27 mouse cellular contexts compared by ENCODE assay signal in genomic region chr7:143283625-143284024, GRCm38 (mm10).
DNase-seq lines count a peak whose midpoint lies in the region; ATAC-seq and TF ChIP-seq lines count a peak whose summit lies in the region.
"Had no signal": no experiment of that assay in that cellular context is flagged by ENCODE, and none has a peak within 500 bp of the region (broad histone marks: within the 10 kb centered on the region; RNA-seq: fewer than 3 reads in every experiment).

No protein-coding gene starts in this region.

- peaks cover 2% of the 10 kb centered on the region; the same call in 1 of the 2 replicates for H3K79me2 ChIP-seq in heart, adult 2 months (replicated peaks; ENCODE audit: control insufficient read depth, insufficient read depth, low read length)

- H3K4me2 ChIP-seq in heart, embryonic 14.5 days (ENCODE audit: low read length): 0 out of 2 replicates have a peak overlapping the region, but pooled peaks have one; percentile 11
- no peak overlapping the region for H3K4me2 ChIP-seq in lung, embryonic 15.5 days
- H3K4me2 ChIP-seq in neural tube, embryonic 11.5 days (ENCODE audit: low read depth): no peak overlapping the region
- no peak overlapping the region for H3K4me2 ChIP-seq in neural tube, embryonic 15.5 days
- H3K4me2 ChIP-seq: hindbrain, embryonic 12.5 days; intestine, embryonic 15.5 days; liver, embryonic 12.5 days; midbrain, embryonic 13.5 days had no signal

- peak; percentile 64; the same call in 1 of the 2 replicates for ATAC-seq in heart, embryonic 14.5 days (ENCODE audit: insufficient number of reproducible peaks, insufficient read depth, low FRiP score, low read depth)
- peak; percentile 65 for ATAC-seq in lung, embryonic 15.5 days (ENCODE audit: borderline replicate concordance, extremely low read depth, low FRiP score, low TSS enrichment)
- ATAC-seq in neural tube, embryonic 11.5 days (ENCODE audit: insufficient read depth, low FRiP score, low TSS enrichment): no peak
- ATAC-seq in neural tube, embryonic 15.5 days (ENCODE audit: low FRiP score): no peak
- ATAC-seq: forebrain, embryonic 16.5 days; hindbrain, postnatal 0 days; intestine, embryonic 15.5 days; liver, embryonic 12.5 days; liver, postnatal 0 days; midbrain, embryonic 13.5 days had no signal

- H3K9me3 ChIP-seq in heart, embryonic 14.5 days (ENCODE audit: control insufficient read depth, low read length): no peaks in the 10 kb centered on the region
- H3K9me3 ChIP-seq in lung, embryonic 15.5 days: no peaks in the 10 kb centered on the region
- H3K9me3 ChIP-seq in neural tube, embryonic 11.5 days (ENCODE audit: control insufficient read depth, low read length): no peaks in the 10 kb centered on the region
- H3K9me3 ChIP-seq in neural tube, embryonic 15.5 days (replicated peaks): no peaks in the 10 kb centered on the region
- H3K9me3 ChIP-seq: G1E; hindbrain, embryonic 12.5 days; intestine, embryonic 15.5 days; liver, embryonic 12.5 days; midbrain, embryonic 13.5 days had no signal

- 26% methylated on average over 2 of the region's 2 CpGs for WGBS in heart, adult 2 months
- 31% methylated on average over 2 of the region's 2 CpGs for WGBS in heart, embryonic 14.5 days
- WGBS in lung, embryonic 15.5 days: 58% methylated on average over 2 of the region's 2 CpGs
- 87% methylated on average over 2 of the region's 2 CpGs for WGBS in neural tube, embryonic 11.5 days
- WGBS in neural tube, embryonic 15.5 days: 80% methylated on average over 2 of the region's 2 CpGs

- TF ChIP-seq EP300 in heart, adult 2 months (IDR thresholded peaks at IDR 0.05; ENCODE audit: insufficient read depth, low read depth, low read length): no peak

- no peak overlapping the region for H3K27ac ChIP-seq in heart, adult 2 months
- H3K27ac ChIP-seq in heart, embryonic 14.5 days (replicated peaks in 1 of 2; ENCODE audit: control insufficient read depth in 1 of 2, insufficient read depth in 1 of 2, low read depth in 2 of 2, low read length in 2 of 2): peak overlapping the region; percentile 38 to 61
- no peak overlapping the region for H3K27ac ChIP-seq in lung, embryonic 15.5 days
- no peak overlapping the region for H3K27ac ChIP-seq in neural tube, embryonic 11.5 days (ENCODE audit: low read depth, low read length)
- no peak overlapping the region for H3K27ac ChIP-seq in neural tube, embryonic 15.5 days (replicated peaks)
- H3K27ac ChIP-seq: hindbrain, embryonic 12.5 days; hindbrain, postnatal 0 days; intestine, embryonic 15.5 days; liver, embryonic 12.5 days; midbrain, embryonic 13.5 days had no signal

- H3K4me3 ChIP-seq in heart, adult 2 months: no peak overlapping the region
- H3K4me3 ChIP-seq in heart, embryonic 14.5 days (ENCODE audit: control insufficient read depth in 1 of 2, insufficient read depth in 1 of 2, low read depth in 1 of 2, low read length in 2 of 2): no peak overlapping the region
- H3K4me3 ChIP-seq in lung, embryonic 15.5 days: no peak overlapping the region
- H3K4me3 ChIP-seq in neural tube, embryonic 11.5 days (ENCODE audit: low read depth, low read length): no peak overlapping the region
- H3K4me3 ChIP-seq in neural tube, embryonic 15.5 days (replicated peaks): no peak overlapping the region
- H3K4me3 ChIP-seq: erythroblast, embryonic 14.5 days; hindbrain, embryonic 12.5 days; intestine, embryonic 15.5 days; liver, embryonic 12.5 days; midbrain, embryonic 13.5 days had no signal

- intact Hi-C loops in heart, adult 2 months (cut with DNase I): no loop called here

- no peaks in the 10 kb centered on the region for H3K27me3 ChIP-seq in heart, adult 2 months (ENCODE audit: control insufficient read depth, insufficient read depth, low read length)
- no peaks in the 10 kb centered on the region for H3K27me3 ChIP-seq in heart, embryonic 14.5 days (ENCODE audit: control insufficient read depth, insufficient read depth, low read length)
- H3K27me3 ChIP-seq in lung, embryonic 15.5 days: no peaks in the 10 kb centered on the region
- H3K27me3 ChIP-seq in neural tube, embryonic 11.5 days (ENCODE audit: control insufficient read depth, insufficient read depth, low read length): no peaks in the 10 kb centered on the region
- H3K27me3 ChIP-seq in neural tube, embryonic 15.5 days (replicated peaks): no peaks in the 10 kb centered on the region
- H3K27me3 ChIP-seq: hindbrain, embryonic 12.5 days; intestine, embryonic 15.5 days; liver, embryonic 12.5 days; midbrain, embryonic 13.5 days had no signal

- H3K36me3 ChIP-seq in heart, adult 2 months (ENCODE audit: control insufficient read depth, insufficient read depth, low read length): no peaks in the 10 kb centered on the region
- 0 out of 2 replicates have a peak, but pooled peaks cover 2% of the 10 kb centered on the region for H3K36me3 ChIP-seq in heart, embryonic 14.5 days (ENCODE audit: control insufficient read depth, insufficient read depth, low read length)
- H3K36me3 ChIP-seq in lung, embryonic 15.5 days: no peaks in the 10 kb centered on the region
- 0 out of 2 replicates have a peak, but pooled peaks cover 2% of the 10 kb centered on the region for H3K36me3 ChIP-seq in neural tube, embryonic 11.5 days (ENCODE audit: control insufficient read depth, insufficient read depth, low read length)
- no peaks in the 10 kb centered on the region for H3K36me3 ChIP-seq in neural tube, embryonic 15.5 days
- H3K36me3 ChIP-seq: hindbrain, embryonic 12.5 days; intestine, embryonic 15.5 days; midbrain, embryonic 13.5 days had no signal

- peaks cover 3% of the 10 kb centered on the region for H3K4me1 ChIP-seq in heart, adult 2 months (ENCODE audit: control insufficient read depth, insufficient read depth, low read length)
- H3K4me1 ChIP-seq in heart, embryonic 14.5 days (ENCODE audit: control insufficient read depth in 2 of 2, insufficient read depth in 2 of 2, low read length in 2 of 2): peaks cover 35 to 55% of the 10 kb centered on the region in 2 experiments
- peaks cover 63% of the 10 kb centered on the region for H3K4me1 ChIP-seq in lung, embryonic 15.5 days
- no peaks in the 10 kb centered on the region for H3K4me1 ChIP-seq in neural tube, embryonic 11.5 days (ENCODE audit: control insufficient read depth, insufficient read depth, low read length)
- peaks cover 12% of the 10 kb centered on the region for H3K4me1 ChIP-seq in neural tube, embryonic 15.5 days

- peak; percentile 86 for DNase-seq in heart, adult 11 months
- DNase-seq in heart, adult 2 months: no peak
- no peak for DNase-seq in heart, adult 8-10 months (ENCODE audit: low spot score)
- DNase-seq in lung, adult 18-20 months: no peak
- DNase-seq in neural tube, embryonic 11.5 days (ENCODE audit: low spot score): peak; percentile 8
- DNase-seq: adrenal gland, adult 8-10 months; cerebellum, adult 2 months; cerebellum, postnatal 14 days; kidney, adult 2 months; kidney, postnatal 10 days; layer of hippocampus, postnatal 36 days; left cerebral cortex, postnatal 4 days; liver, postnatal 0 days; retina, postnatal 1 day; right cerebral cortex, postnatal 14 days; thymus, postnatal 4 days had no signal

- no peak overlapping the region for H3K9ac ChIP-seq in heart, adult 2 months (ENCODE audit: low read depth, low read length)
- no peak overlapping the region for H3K9ac ChIP-seq in heart, embryonic 14.5 days (ENCODE audit: low read length)
- H3K9ac ChIP-seq in lung, embryonic 15.5 days: no peak overlapping the region
- H3K9ac ChIP-seq in neural tube, embryonic 11.5 days (ENCODE audit: low read length): no peak overlapping the region
- no peak overlapping the region for H3K9ac ChIP-seq in neural tube, embryonic 15.5 days (replicated peaks)
- H3K9ac ChIP-seq: hindbrain, embryonic 12.5 days; intestine, embryonic 15.5 days; liver, embryonic 12.5 days; liver, postnatal 0 days; midbrain, embryonic 13.5 days had no signal

- TF ChIP-seq POLR2A in heart, adult 2 months (IDR thresholded peaks at IDR 0.05; ENCODE audit: insufficient read depth, low read depth, low read length): no peak

- TF ChIP-seq CTCF in heart, adult 2 months (IDR thresholded peaks at IDR 0.05): no peak

Comparison
In these comparisons a context has a peak if more than half of its experiments do, and no peak if none do; other contexts are left out.
1. DNase-seq: peak in heart, adult 11 months (single experiment) and neural tube, embryonic 11.5 days (single experiment); none in heart, adult 2 months (0 of 2), heart, adult 8-10 months (single experiment) and lung, adult 18-20 months (0 of 2).
2. H3K27ac ChIP-seq: peak in heart, embryonic 14.5 days (2 of 2); none in heart, adult 2 months (single experiment), lung, embryonic 15.5 days (single experiment), neural tube, embryonic 11.5 days (single experiment) and neural tube, embryonic 15.5 days (single experiment).
3. ATAC-seq: peak in heart, embryonic 14.5 days (single experiment) and lung, embryonic 15.5 days (single experiment); none in neural tube, embryonic 11.5 days (single experiment) and neural tube, embryonic 15.5 days (single experiment).